Mouse (Mus musculus) embryonic facial prominence, embryonic 12.5 days (tissue): Measurements from ENCODE around the gene Abcb11. TPM values are rescaled to one million over a fixed set of nuclear protein-coding genes. Genes with fewer than 3 reads are reported as not detected.
A peak's percentile ranks its signal among the peaks of the same experiment; 100 is the strongest.

Experiments
- ATAC-seq: fragments of 200-750 bp; cut with Nextera tagmentation; 2 replicates; pipeline ENCODE4 v1.8.0; 2017; ENCODE audit not compliant: insufficient number of reproducible peaks, insufficient read depth, low FRiP score, low TSS enrichment
- H3K27ac ChIP-seq: fragments of 300-500 bp; sonication (generic); 2 replicates; pipeline ENCODE4 v1.5.1; 2016; ENCODE audit warnings: mild to moderate bottlenecking
- H3K27me3 ChIP-seq: fragments of 300-500 bp; sonication (generic); 2 replicates; pipeline ENCODE4 v1.6.1; 2016; ENCODE audit warnings: mild to moderate bottlenecking, moderate library complexity
- H3K36me3 ChIP-seq: fragments of 300-500 bp; sonication (generic); 2 replicates; pipeline ENCODE4 v1.6.1; 2016; ENCODE audit warnings: mild to moderate bottlenecking
- H3K4me1 ChIP-seq: fragments of 300-500 bp; sonication (generic); 2 replicates; pipeline ENCODE4 v1.6.1; 2016
- H3K4me2 ChIP-seq: fragments of 300-500 bp; sonication (generic); replicated peaks from 2 replicates; pipeline ENCODE4 v1.6.1; 2016; ENCODE audit warnings: mild to moderate bottlenecking, moderate library complexity
- H3K4me3 ChIP-seq: fragments of 300-500 bp; sonication (generic); 2 replicates; pipeline ENCODE4 v1.5.1; 2016; ENCODE audit warnings: mild to moderate bottlenecking
- H3K9ac ChIP-seq: fragments of 300-500 bp; sonication (generic); 2 replicates; pipeline ENCODE4 v1.6.1; 2016; ENCODE audit warnings: mild to moderate bottlenecking, moderate library complexity
- H3K9me3 ChIP-seq: fragments of 300-500 bp; sonication (generic); 2 replicates; pipeline ENCODE4 v1.6.1; 2016; ENCODE audit warnings: mild to moderate bottlenecking, moderate library complexity
- WGBS: fragments of 180-500 bp; shearing (Covaris S2); methylation state at CpG from one replicate; pipeline ENCODE4 v1.1.7; 2016; 5-methylcytosine and 5-hydroxymethylcytosine counted together
- polyA plus RNA-seq: library from polyadenylated mRNA; unstranded; fragments of >200 nt; fragmentation: Nextera tagmentation; extraction: Ambion mirVana; gene quantifications from 2 replicates; pipeline ENCODE4 v1.2.1, GENCODE M21; 2016

Gene Abcb11
- polyA plus RNA-seq, 1 experiment from 2014 or later = not detected

DNA sequence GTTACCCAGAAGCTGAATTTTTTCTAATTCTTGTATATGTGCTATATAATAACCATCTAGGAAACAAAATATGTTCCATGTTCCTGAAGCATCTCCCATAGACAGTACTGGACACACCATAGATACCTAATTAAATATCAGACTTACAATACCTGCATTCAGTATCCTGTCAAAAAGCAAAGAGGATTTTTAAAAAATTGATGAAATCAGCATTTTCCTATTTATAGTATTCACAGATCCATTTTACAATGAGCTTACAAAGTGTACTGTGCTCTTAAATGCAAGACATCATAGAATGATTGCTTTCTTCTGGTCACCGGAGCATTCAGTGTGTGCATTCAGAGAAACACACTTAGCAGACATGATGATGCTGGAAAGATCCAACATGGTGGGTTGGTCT lies 95.3 kb downstream of the Abcb11 start:
- no peaks in the 10 kb centered on the region for H3K9me3 ChIP-seq
- H3K27me3 ChIP-seq = no peaks in the 10 kb centered on the region
- ATAC-seq = no peak
- no peak overlapping the region for H3K4me2 ChIP-seq
- H3K4me1 ChIP-seq = no peaks in the 10 kb centered on the region
- H3K27ac ChIP-seq = no peak overlapping the region
- H3K9ac ChIP-seq = no peak overlapping the region
- 94% methylated on average over 1 of the region's 1 CpGs for WGBS
- no peaks in the 10 kb centered on the region for H3K36me3 ChIP-seq
- H3K4me3 ChIP-seq = no peak overlapping the region

DNA sequence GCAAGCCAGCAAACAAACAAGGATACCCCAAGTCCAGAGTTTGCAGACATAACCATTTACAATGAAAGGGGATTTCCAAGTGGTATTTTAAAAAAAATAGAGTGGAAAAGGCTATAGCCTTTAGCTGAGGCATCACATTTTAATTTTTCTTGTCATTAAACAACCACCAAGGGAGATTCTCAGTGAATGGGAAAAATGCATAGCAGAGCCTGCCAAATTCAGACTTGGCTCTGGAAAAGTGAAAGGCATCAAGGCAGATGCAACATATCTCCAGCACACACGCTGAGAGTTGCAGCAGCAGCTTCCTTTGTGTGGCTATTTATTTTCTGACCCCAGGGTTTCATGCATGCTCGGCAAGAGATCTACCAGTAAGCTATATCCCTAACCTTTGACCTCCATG lies 97.5 kb downstream of the Abcb11 start:
- ATAC-seq = no peak
- Histone ChIP-seq H3K4me3 (no peak overlapping the region), H3K36me3 (no peaks in the 10 kb centered on the region), H3K27me3 (no peaks in the 10 kb centered on the region), H3K4me2 (no peak overlapping the region), H3K9ac (no peak overlapping the region), H3K4me1 (no peaks in the 10 kb centered on the region), H3K9me3 (no peaks in the 10 kb centered on the region), H3K27ac (no peak overlapping the region)
- WGBS = 16% methylated on average over 2 of the region's 2 CpGs

GRCm38 (mm10) chr2:69239315-69239714 lies 103.1 kb downstream of the Abcb11 start:
- no peak overlapping the region for H3K9ac ChIP-seq
- H3K9me3 ChIP-seq = no peaks in the 10 kb centered on the region
- no peaks in the 10 kb centered on the region for H3K4me1 ChIP-seq
- WGBS = 89% methylated on average over 9 of the region's 9 CpGs
- no peak overlapping the region for H3K4me2 ChIP-seq
- no peak overlapping the region for H3K27ac ChIP-seq
- no peaks in the 10 kb centered on the region for H3K27me3 ChIP-seq
- H3K36me3 ChIP-seq = no peaks in the 10 kb centered on the region
- no peak overlapping the region for H3K4me3 ChIP-seq
- ATAC-seq = no peak

- Histone ChIP-seq H3K4me1 (no peaks in the 10 kb centered on the region), H3K36me3 (no peaks in the 10 kb centered on the region), H3K9me3 (no peaks in the 10 kb centered on the region), H3K27ac (no peak overlapping the region), H3K9ac (no peak overlapping the region), H3K4me2 (no peak overlapping the region), H3K4me3 (no peak overlapping the region), H3K27me3 (no peaks in the 10 kb centered on the region)
- WGBS = 86% methylated on average over 5 of the region's 5 CpGs
- no peak for ATAC-seq
These were observed 107.3 kb downstream of the Abcb11 start for GRCm38 (mm10) chr2:69234976-69235678.

DNA sequence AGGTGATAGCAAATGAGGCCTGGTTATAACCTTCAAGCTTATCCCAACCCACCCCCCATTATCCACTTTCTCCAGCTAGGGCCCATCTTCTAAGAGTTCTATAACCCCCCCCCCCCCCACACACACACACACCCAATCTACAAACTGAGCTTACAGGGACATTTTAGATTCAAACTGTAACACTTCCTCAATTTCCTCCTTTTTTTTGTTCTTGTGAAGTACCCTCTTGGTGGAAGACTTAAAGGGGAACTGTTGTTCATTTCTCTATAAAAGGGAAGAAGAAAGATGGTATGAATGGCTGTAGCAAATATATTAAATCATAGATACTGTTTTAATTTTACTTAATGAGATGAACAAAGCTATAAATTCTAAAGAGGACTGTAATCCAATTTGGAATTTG lies 110.3 kb downstream of the Abcb11 start:
- no peaks in the 10 kb centered on the region for H3K27me3 ChIP-seq
- H3K36me3 ChIP-seq = no peaks in the 10 kb centered on the region
- no peak for ATAC-seq
- no peak overlapping the region for H3K9ac ChIP-seq
- H3K4me2 ChIP-seq = no peak overlapping the region
- no peak overlapping the region for H3K4me3 ChIP-seq
- no peaks in the 10 kb centered on the region for H3K4me1 ChIP-seq
- no peaks in the 10 kb centered on the region for H3K9me3 ChIP-seq
- H3K27ac ChIP-seq = no peak overlapping the region

DNA sequence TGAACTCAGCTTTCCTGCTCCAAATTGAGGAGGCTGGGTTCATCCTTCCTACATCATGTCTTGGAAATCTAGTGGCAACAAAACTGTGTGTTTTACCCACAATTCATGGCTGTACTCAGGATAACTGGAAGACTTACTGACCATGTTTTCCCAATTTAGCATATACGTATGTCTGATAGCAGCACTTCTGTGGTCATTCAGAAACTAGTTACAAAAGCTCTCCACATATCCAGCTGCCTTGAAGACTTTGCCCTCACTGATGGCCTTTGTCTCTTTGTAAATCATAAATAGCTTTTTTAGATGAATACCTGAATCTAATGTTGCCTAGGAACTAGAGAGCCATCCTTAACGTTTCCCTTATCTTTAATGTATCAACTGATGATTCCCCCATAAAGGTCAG lies 112.3 kb downstream of the Abcb11 start:
- H3K36me3 ChIP-seq = no peaks in the 10 kb centered on the region
- H3K27me3 ChIP-seq = no peaks in the 10 kb centered on the region
- H3K4me2 ChIP-seq = no peak overlapping the region
- H3K27ac ChIP-seq = no peak overlapping the region
- no peaks in the 10 kb centered on the region for H3K4me1 ChIP-seq
- H3K9ac ChIP-seq = no peak overlapping the region
- WGBS = 82% methylated on average over 2 of the region's 2 CpGs
- ATAC-seq = no peak
- H3K4me3 ChIP-seq = no peak overlapping the region
- H3K9me3 ChIP-seq = no peaks in the 10 kb centered on the region

DNA sequence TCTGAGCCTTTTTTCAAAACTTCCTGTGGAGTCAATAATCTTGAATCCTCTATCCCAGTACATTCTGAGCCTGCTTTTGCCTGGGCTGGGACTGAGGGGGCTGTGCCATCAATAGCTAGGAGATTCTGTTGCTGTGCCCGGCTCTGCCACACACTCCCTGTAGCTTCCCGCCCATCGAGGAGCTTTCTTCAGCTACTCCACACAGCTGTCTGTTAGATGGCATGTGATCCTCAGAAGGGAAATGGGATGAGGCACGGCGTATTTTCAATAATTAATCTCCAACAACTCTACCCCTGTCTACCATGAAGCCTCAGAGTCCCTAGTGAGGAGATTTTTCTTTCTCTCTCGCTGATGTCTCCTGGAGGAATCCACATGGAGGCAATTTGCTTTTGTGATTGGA lies 113.8 kb downstream of the Abcb11 start:
- Histone ChIP-seq H3K36me3 (no peaks in the 10 kb centered on the region), H3K27me3 (no peaks in the 10 kb centered on the region), H3K4me3 (no peak overlapping the region), H3K9me3 (no peaks in the 10 kb centered on the region), H3K4me2 (no peak overlapping the region), H3K9ac (no peak overlapping the region), H3K4me1 (no peaks in the 10 kb centered on the region), H3K27ac (no peak overlapping the region)
- WGBS = 68% methylated on average over 6 of the region's 6 CpGs
- no peak for ATAC-seq

- WGBS = 87% methylated on average over 9 of the region's 9 CpGs
- Histone ChIP-seq H3K27ac (no peak overlapping the region), H3K4me1 (no peaks in the 10 kb centered on the region), H3K4me2 (no peak overlapping the region), H3K9ac (no peak overlapping the region), H3K27me3 (no peaks in the 10 kb centered on the region), H3K4me3 (no peak overlapping the region), H3K9me3 (no peaks in the 10 kb centered on the region), H3K36me3 (no peaks in the 10 kb centered on the region)
- ATAC-seq = no peak
These were observed 115.5 kb downstream of the Abcb11 start for GRCm38 (mm10) chr2:69226876-69227275.

DNA sequence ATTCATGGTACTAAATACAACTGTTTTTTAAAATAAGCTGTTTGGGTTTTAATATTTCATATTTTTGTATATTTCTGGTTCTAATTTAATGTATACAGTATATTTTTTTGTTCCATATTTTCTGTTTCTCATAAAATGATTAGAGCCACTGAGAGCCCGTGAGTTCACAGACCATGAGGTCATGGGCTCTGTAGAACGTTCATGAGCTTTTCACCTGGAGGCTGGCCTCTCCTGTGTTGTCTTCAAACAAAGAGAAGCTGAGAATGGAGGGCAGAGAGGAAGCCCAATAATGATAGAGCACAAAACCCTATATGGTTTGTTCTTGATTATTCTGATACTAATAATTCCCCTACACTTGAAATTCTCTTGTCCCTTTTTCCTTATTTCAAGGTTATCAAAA lies 117.7 kb downstream of the Abcb11 start:
- H3K27ac ChIP-seq = no peak overlapping the region
- no peak overlapping the region for H3K9ac ChIP-seq
- no peaks in the 10 kb centered on the region for H3K4me1 ChIP-seq
- no peak for ATAC-seq
- no peak overlapping the region for H3K4me3 ChIP-seq
- 58% methylated on average over 2 of the region's 2 CpGs for whole genome bisulfite sequencing
- no peaks in the 10 kb centered on the region for H3K36me3 ChIP-seq
- no peaks in the 10 kb centered on the region for H3K9me3 ChIP-seq
- H3K27me3 ChIP-seq = no peaks in the 10 kb centered on the region
- no peak overlapping the region for H3K4me2 ChIP-seq

DNA sequence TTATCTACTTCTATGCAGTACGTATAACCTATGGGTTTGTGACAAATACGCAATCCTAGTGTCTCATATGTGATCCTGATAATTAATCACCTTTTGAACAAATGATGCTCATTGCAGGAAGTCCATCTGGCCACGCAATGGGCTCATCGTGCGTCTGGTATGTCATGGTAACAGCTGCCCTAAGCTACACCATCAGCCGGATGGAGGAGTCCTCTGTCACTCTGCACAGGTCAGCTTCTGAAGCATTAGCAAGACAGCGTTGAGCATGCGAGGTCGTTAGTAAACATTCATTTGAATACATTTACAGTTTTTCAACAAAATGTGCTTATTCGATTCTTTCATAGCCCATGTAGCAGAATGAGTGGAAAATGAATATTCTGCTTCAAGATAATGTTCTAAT lies 119.6 kb downstream of the Abcb11 start:
- no peak for ATAC-seq
- Histone ChIP-seq H3K27me3 (no peaks in the 10 kb centered on the region), H3K27ac (no peak overlapping the region), H3K4me1 (no peaks in the 10 kb centered on the region), H3K9ac (no peak overlapping the region), H3K9me3 (no peaks in the 10 kb centered on the region), H3K4me2 (no peak overlapping the region), H3K4me3 (no peak overlapping the region), H3K36me3 (no peaks in the 10 kb centered on the region)
- 81% methylated on average over 10 of the region's 10 CpGs for WGBS

- Histone ChIP-seq H3K9me3 (no peaks in the 10 kb centered on the region), H3K4me1 (no peaks in the 10 kb centered on the region), H3K4me3 (no peak overlapping the region), H3K9ac (no peak overlapping the region), H3K36me3 (no peaks in the 10 kb centered on the region), H3K27me3 (no peaks in the 10 kb centered on the region), H3K27ac (no peak overlapping the region), H3K4me2 (no peak overlapping the region)
- 50% methylated on average over 5 of the region's 5 CpGs for WGBS
- no peak for ATAC-seq
These were observed 120.5 kb downstream of the Abcb11 start for GRCm38 (mm10) chr2:69221868-69222416.

DNA sequence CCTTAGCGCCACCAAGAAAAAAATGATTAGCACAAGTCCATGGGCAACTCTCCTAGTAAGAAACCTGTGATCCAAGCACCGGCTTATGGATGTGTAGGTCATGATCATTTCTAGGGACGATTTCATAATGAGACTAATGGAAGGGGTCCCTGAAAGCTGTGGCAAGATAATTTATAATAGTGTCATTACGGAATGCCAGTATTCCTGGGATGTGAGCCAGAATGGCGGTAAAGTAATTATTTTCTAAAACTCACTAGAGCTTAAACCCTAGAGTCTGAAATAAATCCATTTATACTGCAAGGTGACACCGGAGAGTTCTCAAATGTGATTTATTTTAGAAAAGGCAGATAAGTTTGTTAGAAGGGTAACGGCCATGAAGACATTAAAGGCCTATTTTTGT lies 127.2 kb downstream of the Abcb11 start:
- Histone ChIP-seq H3K36me3 (no peaks in the 10 kb centered on the region), H3K9ac (no peak overlapping the region), H3K4me3 (no peak overlapping the region), H3K27ac (no peak overlapping the region), H3K4me2 (no peak overlapping the region), H3K9me3 (no peaks in the 10 kb centered on the region), H3K27me3 (no peaks in the 10 kb centered on the region), H3K4me1 (no peaks in the 10 kb centered on the region)
- ATAC-seq = 0 out of 2 replicates have a peak, but pooled peaks have one; percentile 3
- 74% methylated on average over 7 of the region's 7 CpGs for WGBS
